Mouse (Mus musculus): Measurements from ENCODE around the gene Gm10100. TPM values are rescaled to one million over a fixed set of nuclear protein-coding genes. Genes with fewer than 3 reads are reported as not detected.
"Not testable (repeated sequence)": the region's sequence is repeated elsewhere in the genome, so short reads cannot be mapped to it uniquely, and the experiment has no call there.

Gene Gm10100
- total RNA-seq, 2 experiments from 2014 or later = not detected

GRCm38 (mm10) chr10:77750686-77751085, 24.4 kb downstream of the Gm10100 start:
- intact Hi-C loops (cut with DNase I); DNase-seq: not testable (repeated sequence)

GRCm38 (mm10) chr10:77751254-77751653, 25.0 kb downstream of the Gm10100 start, which contains the start of gene Gm9736:
Gene Gm9736 (minus strand): TSS chr10:77751354.
- intact Hi-C loops (cut with DNase I); DNase-seq: not testable (repeated sequence)

GRCm38 (mm10) chr10:77752312-77752711, 26.0 kb downstream of the Gm10100 start:
- intact Hi-C loops (cut with DNase I); DNase-seq: not testable (repeated sequence)

GRCm38 (mm10) chr10:77753448-77753847, 27.2 kb downstream of the Gm10100 start:
- no peak for DNase-seq
- intact Hi-C loops (cut with DNase I) = no loop called here

- intact Hi-C loops (cut with DNase I); DNase-seq: not testable (repeated sequence)
These were observed 33.3 kb downstream of the Gm10100 start, which contains the start of gene Gm3233 for GRCm38 (mm10) chr10:77759582-77759981. Gene Gm3233 (minus strand): TSS chr10:77759682.

- no peak for DNase-seq
- intact Hi-C loops (cut with DNase I) = no loop called here
These were observed 43.4 kb downstream of the Gm10100 start for GRCm38 (mm10) chr10:77769727-77770126.

- DNase-seq; intact Hi-C loops (cut with DNase I): not testable (repeated sequence)
These were observed 44.9 kb downstream of the Gm10100 start, which contains the start of gene Gm3238 for GRCm38 (mm10) chr10:77771225-77771624. Gene Gm3238 (minus strand): TSS chr10:77771325.

GRCm38 (mm10) chr10:77772142-77772541, 45.9 kb downstream of the Gm10100 start:
- intact Hi-C loops (cut with DNase I) = not testable (repeated sequence)

More at GRCm38 (mm10) chr10:77772142-77772541, 45.9 kb downstream of the Gm10100 start:
- not testable (repeated sequence) for DNase-seq

Other genes with a start within 250 kb of the Gm10100 start
- 1 to 10 TPM; 9.6 TPM for gene Fam207a, start 210.7 kb upstream of the Gm10100 start, total RNA-seq (2021)
- 1 to 10 TPM; 5.4 to 9.0 TPM for gene Itgb2, start 196.2 kb upstream of the Gm10100 start, total RNA-seq (2021)
- gene Pttg1ip, start 144.8 kb upstream of the Gm10100 start, total RNA-seq (2021) = 100 to 1,000 TPM; 128 to 132 TPM
- gene Sumo3, start 120.4 kb upstream of the Gm10100 start, total RNA-seq (2021) = 10 to 100 TPM; 53.7 to 61.6 TPM
- 10 to 100 TPM in 1 of 2 experiments, 1 to 10 TPM in 1; 7.6 to 12.7 TPM for gene Gm49325, start 120.3 kb upstream of the Gm10100 start, total RNA-seq (2021)
- 10 to 100 TPM; 59.2 to 60.6 TPM for gene Ube2g2, start 104.2 kb upstream of the Gm10100 start, total RNA-seq (2021)
- gene Tspear, start 39.9 kb upstream of the Gm10100 start, total RNA-seq (2021) = under 1 TPM in 1 of 2 experiments, not detected in 1; 0.17 TPM
- gene Gm19402, start 35.7 kb upstream of the Gm10100 start, total RNA-seq (2021) = not detected
- gene Gm9508, start 29.3 kb upstream of the Gm10100 start, total RNA-seq (2021) = not detected
- gene Gm10272, start 19.9 kb upstream of the Gm10100 start, total RNA-seq (2021) = not detected
- gene Gm10024, start 15.0 kb upstream of the Gm10100 start, total RNA-seq (2021) = not detected
- not detected for gene Gm10142, start 10.7 kb upstream of the Gm10100 start, total RNA-seq (2021)
- not detected for gene Krtap12-1, start 5.9 kb upstream of the Gm10100 start, total RNA-seq (2021)
- gene Gm18596, start 16.2 kb downstream of the Gm10100 start, total RNA-seq (2021) = not detected
- not detected for gene Gm9736, start 24.9 kb downstream of the Gm10100 start, total RNA-seq (2021)
- gene Gm3233, start 33.2 kb downstream of the Gm10100 start, total RNA-seq (2021) = not detected
- gene Gm3238, start 44.8 kb downstream of the Gm10100 start, total RNA-seq (2021) = not detected
- gene Gm7138, start 50.5 kb downstream of the Gm10100 start, total RNA-seq (2021) = not detected
- gene Gm3250, start 56.1 kb downstream of the Gm10100 start, total RNA-seq (2021) = not detected
- not detected for gene Gm7137, start 61.7 kb downstream of the Gm10100 start, total RNA-seq (2021)
- gene Gm9639, start 68.6 kb downstream of the Gm10100 start, total RNA-seq (2021) = not detected
- gene Gm19668, start 72.6 kb downstream of the Gm10100 start, total RNA-seq (2021) = not detected
- gene Gm9507, start 85.4 kb downstream of the Gm10100 start, total RNA-seq (2021) = not detected
- gene Gm2696, start 88.2 kb downstream of the Gm10100 start, total RNA-seq (2021) = not detected
- not detected for gene Krtap10-4, start 100.6 kb downstream of the Gm10100 start, total RNA-seq (2021)
- gene Krtap10-10, start 109.5 kb downstream of the Gm10100 start, total RNA-seq (2021) = not detected
- gene Gm36176, start 120.3 kb downstream of the Gm10100 start, total RNA-seq (2021) = not detected
- not detected for gene Gm10318, start 126.4 kb downstream of the Gm10100 start, total RNA-seq (2021)
- not detected for gene Gm3285, start 135.5 kb downstream of the Gm10100 start, total RNA-seq (2021)
- gene Lrrc3, start 176.1 kb downstream of the Gm10100 start, total RNA-seq (2021) = under 1 TPM; 0.72 to 0.78 TPM
- gene Trpm2, start 244.1 kb downstream of the Gm10100 start, total RNA-seq (2021) = 1 to 10 TPM in 1 of 2 experiments, under 1 TPM in 1; 0.34 to 1.5 TPM